Mouse (Mus musculus) liver, embryonic 16.5 days (tissue): ENCODE data around the gene Ybx1. TPM values are rescaled to one million over a fixed set of nuclear protein-coding genes. Genes with fewer than 3 reads are reported as not detected.
"Not testable (repeated sequence)": the region's sequence is repeated elsewhere in the genome, so short reads cannot be mapped to it uniquely, and the experiment has no call there.

Source experiments
- ATAC-seq: fragments of 200-750 bp; cut with Nextera tagmentation; 2 replicates; pipeline ENCODE4 v1.8.0; 2017; ENCODE audit warnings: low read depth, mild to moderate bottlenecking, moderate number of reproducible peaks, moderate library complexity
- H3K27ac ChIP-seq: fragments of 300-500 bp; sonication (generic); 2 replicates; pipeline ENCODE4 v1.5.1; 2014; ENCODE audit warnings: mild to moderate bottlenecking, low read length
- H3K27me3 ChIP-seq: fragments of 300-500 bp; sonication (generic); 2 replicates; pipeline ENCODE4 v1.6.1; 2014; ENCODE audit warnings: low read depth, low read length, mixed read lengths; ENCODE audit not compliant: control insufficient read depth, insufficient read depth
- H3K36me3 ChIP-seq: fragments of 300-500 bp; sonication (generic); 2 replicates; pipeline ENCODE4 v1.6.1; 2014; ENCODE audit warnings: mild to moderate bottlenecking; ENCODE audit not compliant: control insufficient read depth, insufficient read depth
- H3K4me1 ChIP-seq: fragments of 300-500 bp; sonication (generic); 2 replicates; pipeline ENCODE4 v1.6.1; 2014; ENCODE audit warnings: low read depth, low read length, mixed read lengths; ENCODE audit not compliant: control insufficient read depth
- H3K4me2 ChIP-seq: fragments of 300-500 bp; sonication (generic); 2 replicates; pipeline ENCODE4 v1.6.1; 2014; ENCODE audit warnings: low read depth, low read length, mixed read lengths
- H3K4me3 ChIP-seq: fragments of 300-500 bp; sonication (generic); 2 replicates; pipeline ENCODE4 v1.5.1; 2014; ENCODE audit warnings: low read depth, mild to moderate bottlenecking, low read length
- H3K9ac ChIP-seq: fragments of 300-500 bp; sonication (generic); 2 replicates; pipeline ENCODE4 v1.6.1; 2014; ENCODE audit warnings: low read depth, low read length
- H3K9me3 ChIP-seq: fragments of 300-500 bp; sonication (generic); replicated peaks from 2 replicates; pipeline ENCODE4 v1.6.1; 2016; ENCODE audit warnings: low read length; ENCODE audit not compliant: control insufficient read depth
- WGBS: fragments of 180-500 bp; shearing (Covaris S2); extraction: QIAGEN DNeasy Blood & Tissue Kit; methylation state at CpG from one replicate; pipeline ENCODE4 v1.1.7; 2014; ENCODE audit not compliant: insufficient replicate concordance; 5-methylcytosine and 5-hydroxymethylcytosine counted together
- polyA plus RNA-seq: library from polyadenylated mRNA; unstranded; fragments of >200 nt; fragmentation: Nextera tagmentation; extraction: Ambion mirVana; gene quantifications from 2 replicates; pipeline ENCODE4 v1.2.1, GENCODE M21; 2015

The Ybx1 gene
- polyA plus RNA-seq, 1 experiment from 2014 or later = 152 TPM

DNA sequence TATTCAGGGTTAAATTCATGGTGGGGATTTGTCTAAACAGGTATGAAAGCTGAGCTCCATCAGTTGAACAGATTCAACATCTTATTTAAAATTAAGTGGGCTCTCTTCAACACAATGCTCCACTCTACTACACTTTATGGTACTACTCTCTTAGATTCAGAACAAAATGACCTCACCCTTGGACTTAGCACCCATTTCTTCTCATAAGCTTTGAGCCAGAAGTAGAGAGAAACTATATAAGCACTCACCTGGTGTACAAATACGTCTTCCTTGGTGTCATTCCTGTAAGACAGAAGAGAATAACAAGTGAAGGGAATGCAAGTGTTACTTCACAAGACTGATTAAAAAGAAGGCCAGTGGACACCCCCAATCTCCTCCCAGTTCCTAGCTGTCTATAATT, 9.5 kb downstream of the Ybx1 start:
- H3K27me3 ChIP-seq = no peaks in the 10 kb centered on the region
- H3K4me2 ChIP-seq = no peak overlapping the region
- ATAC-seq = no peak
- peaks cover 25% of the 10 kb centered on the region for H3K4me1 ChIP-seq
- no peak overlapping the region for H3K9ac ChIP-seq
- no peak overlapping the region for H3K4me3 ChIP-seq
- H3K27ac ChIP-seq = no peak overlapping the region
- peaks cover 48% of the 10 kb centered on the region for H3K36me3 ChIP-seq
- WGBS = 53% methylated on average over 1 of the region's 1 CpGs
- no peaks in the 10 kb centered on the region for H3K9me3 ChIP-seq

DNA sequence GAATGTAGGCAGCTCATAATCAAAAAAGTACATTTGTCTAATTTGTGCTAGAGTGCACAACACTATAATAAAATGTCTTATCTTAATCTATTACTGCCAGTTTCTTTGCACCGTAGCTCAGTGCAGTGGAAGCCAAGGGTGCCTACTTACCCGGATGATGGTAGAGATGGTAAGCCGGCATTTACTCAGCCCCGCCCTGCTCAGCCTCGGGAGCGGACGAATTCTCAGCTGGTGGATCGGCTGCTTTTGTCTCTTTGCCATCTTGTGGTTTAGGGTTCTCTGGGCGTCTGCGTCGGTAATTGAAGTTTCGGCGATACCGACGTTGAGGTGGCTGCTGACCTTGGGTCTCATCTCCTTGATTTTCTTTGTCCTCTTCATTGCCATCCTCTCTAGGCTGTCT, 15.6 kb downstream of the Ybx1 start:
- WGBS = 76% methylated on average over 15 of the region's 15 CpGs
- H3K9ac ChIP-seq, H3K4me1 ChIP-seq, H3K4me3 ChIP-seq, ATAC-seq, H3K9me3 ChIP-seq, H3K27me3 ChIP-seq, H3K27ac ChIP-seq, H3K4me2 ChIP-seq: not testable (repeated sequence)
- H3K36me3 ChIP-seq = peaks cover 70% of the 10 kb centered on the region

DNA sequence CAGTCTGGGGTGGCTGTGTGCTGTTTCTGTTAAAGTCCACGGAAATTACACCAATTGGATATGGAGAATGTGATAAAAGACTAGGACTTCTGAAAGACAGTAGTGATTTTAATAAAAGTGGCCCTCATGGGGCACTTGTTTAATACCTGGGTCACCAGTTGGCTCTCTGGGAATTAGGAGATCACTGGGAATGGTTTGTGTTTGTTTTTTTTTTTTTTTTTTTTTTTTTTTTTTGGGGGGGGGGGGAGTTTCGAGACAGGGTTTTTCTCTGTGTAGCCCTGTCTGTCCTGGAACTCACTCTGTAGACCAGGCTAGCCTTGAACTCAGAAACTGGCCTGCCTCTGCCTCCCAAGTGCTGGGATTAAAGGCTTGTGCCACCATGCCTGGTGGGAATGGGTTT, 18.7 kb downstream of the Ybx1 start:
- Histone ChIP-seq H3K4me1 (peaks cover 4% of the 10 kb centered on the region; the same call in 1 of the 2 replicates), H3K27ac (peak overlapping the region; percentile 71; the same call in 1 of the 2 replicates), H3K27me3 (no peaks in the 10 kb centered on the region), H3K4me3 (no peak overlapping the region), H3K4me2 (no peak overlapping the region), H3K9ac (no peak overlapping the region), H3K36me3 (peaks cover 54% of the 10 kb centered on the region), H3K9me3 (no peaks in the 10 kb centered on the region)
- no peak for ATAC-seq
- WGBS = 65% methylated on average over 2 of the region's 2 CpGs

DNA sequence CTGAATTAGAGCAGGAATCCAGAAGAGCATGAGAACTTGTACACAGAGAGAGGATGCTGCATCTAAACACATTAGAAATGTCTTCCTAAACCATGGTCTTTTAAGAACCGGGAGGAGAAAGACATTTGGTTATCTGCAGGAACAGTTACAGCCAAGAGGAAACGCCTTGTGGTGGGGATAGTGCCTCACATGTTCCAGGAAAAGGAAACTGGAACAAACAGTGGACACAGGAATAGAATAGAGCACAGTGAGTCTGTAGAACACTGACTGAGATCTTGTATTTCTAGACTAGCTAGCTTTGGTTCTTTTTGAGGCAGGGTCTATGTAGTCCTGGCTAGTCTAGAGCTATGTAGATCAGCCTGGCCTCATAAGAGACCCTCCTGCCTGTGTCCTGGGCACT, 19.2 kb downstream of the Ybx1 start:
- no peaks in the 10 kb centered on the region for H3K27me3 ChIP-seq
- no peaks in the 10 kb centered on the region for H3K9me3 ChIP-seq
- H3K36me3 ChIP-seq = peaks cover 51% of the 10 kb centered on the region
- H3K27ac ChIP-seq = peak overlapping the region; percentile 71; the same call in 1 of the 2 replicates
- ATAC-seq = no peak
- H3K9ac ChIP-seq = no peak overlapping the region
- no peak overlapping the region for H3K4me3 ChIP-seq
- H3K4me2 ChIP-seq = no peak overlapping the region
- 25% methylated on average over 2 of the region's 2 CpGs for WGBS
- H3K4me1 ChIP-seq = peaks cover 4% of the 10 kb centered on the region; the same call in 1 of the 2 replicates

DNA sequence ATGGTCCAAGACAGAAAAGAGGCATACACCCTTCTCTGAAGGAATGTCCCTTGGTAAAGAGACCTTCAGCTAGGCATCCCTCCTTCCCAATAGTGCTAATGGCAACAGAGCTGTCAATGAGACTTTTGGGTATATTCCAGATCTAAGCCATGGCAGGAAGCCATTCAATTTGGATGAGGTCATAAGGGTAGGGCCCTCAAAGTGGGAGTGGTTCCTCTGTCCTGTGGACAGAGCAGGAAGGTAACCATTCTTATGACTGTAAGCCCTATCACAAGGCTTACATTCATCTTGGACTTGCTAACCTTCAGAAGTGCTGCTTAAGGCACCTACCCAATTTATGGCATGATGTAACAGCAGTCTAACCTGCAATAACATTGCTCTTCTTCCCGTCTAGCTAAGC, 19.8 kb downstream of the Ybx1 start:
- 72% methylated on average over 1 of the region's 1 CpGs for WGBS
- H3K36me3 ChIP-seq = peaks cover 45% of the 10 kb centered on the region
- no peak overlapping the region for H3K4me3 ChIP-seq
- no peaks in the 10 kb centered on the region for H3K27me3 ChIP-seq
- no peak overlapping the region for H3K9ac ChIP-seq
- H3K4me1 ChIP-seq = peaks cover 4% of the 10 kb centered on the region; the same call in 1 of the 2 replicates
- no peaks in the 10 kb centered on the region for H3K9me3 ChIP-seq
- H3K27ac ChIP-seq = 0 out of 2 replicates have a peak overlapping the region, but pooled peaks have one; percentile 30
- no peak for ATAC-seq
- H3K4me2 ChIP-seq = no peak overlapping the region

DNA sequence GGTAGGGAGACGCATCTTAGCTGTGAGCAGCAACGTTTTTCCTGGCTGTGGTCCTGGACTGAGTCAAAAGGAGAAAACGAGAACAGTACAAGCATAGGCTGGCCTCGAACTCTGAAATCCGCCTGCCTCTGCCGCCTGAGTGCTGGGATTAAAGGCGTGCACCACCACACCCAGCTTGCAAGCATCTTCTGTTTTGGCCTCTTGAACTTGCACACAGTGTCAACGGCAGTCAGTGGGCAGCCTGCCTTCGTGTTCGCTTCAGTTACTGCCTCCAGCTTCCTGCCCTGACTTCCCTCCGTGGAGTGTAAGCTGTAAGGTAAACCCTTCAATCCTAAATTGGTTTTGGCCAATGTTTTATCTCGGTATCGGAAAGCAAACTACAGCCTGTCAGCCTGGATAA, 27.8 kb downstream of the Ybx1 start:
- no peak for ATAC-seq
- no peak overlapping the region for H3K4me3 ChIP-seq
- H3K9ac ChIP-seq = no peak overlapping the region
- H3K9me3 ChIP-seq = no peaks in the 10 kb centered on the region
- no peak overlapping the region for H3K4me2 ChIP-seq
- H3K36me3 ChIP-seq = peaks cover 7% of the 10 kb centered on the region; the same call in 1 of the 2 replicates
- no peak overlapping the region for H3K27ac ChIP-seq
- 48% methylated on average over 13 of the region's 13 CpGs for WGBS
- peaks cover 1% of the 10 kb centered on the region; the same call in 1 of the 2 replicates for H3K4me1 ChIP-seq
- no peaks in the 10 kb centered on the region for H3K27me3 ChIP-seq

DNA sequence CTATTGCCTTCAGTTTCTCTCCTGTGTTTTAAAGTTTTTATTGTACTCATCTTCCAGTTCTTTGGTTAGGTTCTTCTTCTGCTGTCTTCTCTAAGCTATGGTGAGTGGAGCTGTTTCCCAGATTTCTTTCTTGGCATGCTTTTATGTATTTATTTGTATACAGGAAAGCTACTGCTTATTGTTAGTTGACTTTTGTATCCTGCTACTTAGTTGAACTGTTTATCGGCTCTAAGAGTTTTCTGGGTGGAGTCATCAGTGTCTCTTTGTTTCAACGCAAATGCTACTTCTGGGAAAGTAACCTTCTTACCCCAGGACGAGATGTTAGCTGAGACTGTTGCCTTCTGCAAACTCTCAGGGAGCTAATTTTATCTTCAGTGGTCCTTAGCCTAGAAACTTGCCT, 30.9 kb downstream of the Ybx1 start:
- Histone ChIP-seq H3K4me2 (no peak overlapping the region), H3K27ac (no peak overlapping the region), H3K4me3 (no peak overlapping the region), H3K4me1 (no peaks in the 10 kb centered on the region), H3K9me3 (no peaks in the 10 kb centered on the region), H3K36me3 (no peaks in the 10 kb centered on the region), H3K9ac (no peak overlapping the region), H3K27me3 (no peaks in the 10 kb centered on the region)
- no peak for ATAC-seq
- 50% methylated on average over 3 of the region's 3 CpGs for WGBS

DNA sequence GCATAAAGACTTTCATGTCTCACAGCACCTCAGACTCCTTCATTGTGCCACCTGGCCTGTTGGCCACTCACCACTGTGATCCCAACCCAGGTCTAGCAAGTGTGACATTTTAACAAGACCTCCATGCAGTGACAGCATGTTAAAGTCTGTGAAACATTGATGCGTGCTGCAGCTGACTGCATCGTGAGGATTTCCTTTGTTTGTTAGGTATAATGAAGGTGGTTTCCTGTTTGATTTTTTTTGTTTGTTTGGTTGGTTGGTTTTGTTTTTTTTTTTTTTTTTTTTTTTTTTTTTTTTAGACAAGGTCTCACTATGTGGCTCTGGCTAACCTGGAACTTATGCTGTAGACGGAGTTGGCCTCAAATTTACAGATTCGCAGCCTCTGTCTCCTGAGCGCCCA, 31.9 kb downstream of the Ybx1 start:
- WGBS = 72% methylated on average over 5 of the region's 5 CpGs

DNA sequence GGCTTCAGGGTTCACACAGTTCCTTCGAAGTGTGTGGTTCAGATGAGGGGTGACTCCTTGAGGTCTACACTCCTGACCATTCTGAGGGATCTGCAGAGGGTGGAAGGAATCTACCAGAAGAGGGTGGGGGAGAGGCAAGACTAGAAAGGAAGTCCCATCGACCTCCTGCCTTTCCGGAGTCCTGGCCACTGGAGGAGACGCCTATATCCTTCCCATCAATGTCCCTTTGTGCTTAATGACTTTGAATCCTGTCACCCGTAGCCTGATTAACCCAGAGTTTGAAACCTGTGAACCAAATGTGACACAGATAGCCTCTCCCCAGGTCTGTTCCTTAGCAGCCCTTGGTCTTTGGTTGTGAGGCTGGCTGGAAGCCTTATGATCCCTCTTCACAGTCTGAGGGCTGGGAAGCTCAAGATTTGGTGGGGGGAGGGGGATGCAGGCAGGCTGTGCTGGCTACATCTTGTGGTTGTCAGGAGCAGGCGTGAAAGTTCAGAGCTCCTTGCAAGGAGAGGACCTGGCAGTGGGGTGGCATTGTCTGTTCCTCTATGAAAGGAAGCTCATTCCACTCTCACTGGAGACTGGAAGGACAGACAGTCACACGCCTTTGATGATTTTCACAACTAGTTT, 33.2 kb downstream of the Ybx1 start:
- no peak for ATAC-seq
- no peak overlapping the region for H3K9ac ChIP-seq
- 26% methylated on average over 7 of the region's 7 CpGs for WGBS

More for the DNA sequence above, 31.9 kb downstream of the Ybx1 start:
- no peak overlapping the region for H3K4me2 ChIP-seq
- H3K4me1 ChIP-seq = no peaks in the 10 kb centered on the region
- no peak overlapping the region for H3K4me3 ChIP-seq
- H3K9ac ChIP-seq = no peak overlapping the region
- no peak overlapping the region for H3K27ac ChIP-seq
- H3K27me3 ChIP-seq = no peaks in the 10 kb centered on the region
- no peak for ATAC-seq
- H3K9me3 ChIP-seq = no peaks in the 10 kb centered on the region
- no peaks in the 10 kb centered on the region for H3K36me3 ChIP-seq

More for the DNA sequence above, 33.2 kb downstream of the Ybx1 start:
- Histone ChIP-seq H3K9me3 (no peaks in the 10 kb centered on the region), H3K27ac (no peak overlapping the region), H3K36me3 (no peaks in the 10 kb centered on the region), H3K4me3 (no peak overlapping the region), H3K4me2 (no peak overlapping the region), H3K27me3 (no peaks in the 10 kb centered on the region), H3K4me1 (no peaks in the 10 kb centered on the region)
